Mouse (Mus musculus) heart, postnatal 0 days (tissue): Measurements from ENCODE around the gene Bnc1.

Source experiments
- CTCF ChIP-seq: IDR thresholded peaks from 2 replicates; pipeline ENCODE4 v1.5.1; 2016; ENCODE audit warnings: antibody characterized with exemption, control low read depth, low read depth
- EP300 ChIP-seq: IDR thresholded peaks from 2 replicates; pipeline ENCODE4 v1.6.1; 2016; ENCODE audit warnings: antibody characterized with exemption, low read depth

GRCm38 (mm10) chr7:81968451-81968850, 23.6 kb downstream of the Bnc1 start:
- TF ChIP-seq CTCF (no peak), EP300 (no peak)
